Mouse (Mus musculus) CH12.LX (cell line): ENCODE data around the gene Otx2.

Experiments
- CTCF ChIP-seq, 2 experiments: IDR thresholded peaks in 1 of 2; conservative IDR thresholded peaks in 1 of 2; 2 replicates each; pipeline ENCODE4 v1.5.1; 2011 to 2012; ENCODE audit warnings: low read depth in 2 of 2, low read length in 2 of 2, improper control_type of control experiment in 1 of 2, inconsistent platforms in 1 of 2, mild to moderate bottlenecking in 1 of 2, moderate library complexity in 1 of 2
- E2F4 ChIP-seq: IDR thresholded peaks from 2 replicates; pipeline ENCODE4 v1.6.1; 2011; ENCODE audit warnings: low read depth, low read length, improper control_type of control experiment; ENCODE audit not compliant: insufficient replicate concordance
- EP300 ChIP-seq: IDR thresholded peaks from 2 replicates; pipeline ENCODE4 v1.6.1; 2011; ENCODE audit warnings: low read length, improper control_type of control experiment
- POLR2A ChIP-seq: IDR thresholded peaks from 2 replicates; pipeline ENCODE4 v1.6.1; 2011; ENCODE audit warnings: low read depth, mild to moderate bottlenecking, improper control_type of control experiment, low read length
- ZKSCAN1 ChIP-seq: IDR thresholded peaks from 2 replicates; pipeline ENCODE4 v1.6.1; 2012; ENCODE audit warnings: low read depth, inconsistent platforms, low read length, improper control_type of control experiment, borderline replicate concordance

GRCm38 (mm10) chr14:48662568-48663236 lies 10.9 kb downstream of the Otx2 start:
- TF ChIP-seq ZKSCAN1 (no peak), E2F4 (no peak), POLR2A (no peak), EP300 (no peak), CTCF (conservative IDR thresholded peaks at IDR 0.05 in 1 of 2, IDR thresholded peaks at IDR 0.05 in 1 of 2; ENCODE audit: low read depth in 2 of 2, low read length in 2 of 2) (no peak)
